Mouse (Mus musculus): ENCODE data around the gene Rwdd2a.

- TF ChIP-seq CTCF (IDR thresholded peaks at IDR 0.05; ENCODE audit: control insufficient read depth, insufficient read depth, insufficient replicate concordance, low read depth, low read length), result no peak
- TF ChIP-seq POLR2A (IDR thresholded peaks at IDR 0.05; ENCODE audit: control insufficient read depth, low read depth, low read length), result no peak
Observed at GRCm38 (mm10) chr9:86619341-86620139, 47.7 kb downstream of the Rwdd2a start.

All from testis, adult 2 months (tissue).